10 mouse cellular contexts compared by ENCODE assay signal in genomic region chr2:156982864-156983263, GRCm38 (mm10). TPM values are rescaled to one million over a fixed set of nuclear protein-coding genes. Genes with fewer than 3 reads are reported as not detected.
DNase-seq lines count a peak whose midpoint lies in the region; ATAC-seq and TF ChIP-seq lines count a peak whose summit lies in the region.
"Had no signal": no experiment of that assay in that cellular context is flagged by ENCODE, and none has a peak within 500 bp of the region (broad histone marks: within the 10 kb centered on the region; RNA-seq: fewer than 3 reads in every experiment).

No protein-coding gene starts in this region.

- peak; percentile 55; the same call in 1 of the 2 replicates for ATAC-seq in embryonic facial prominence, embryonic 14.5 days (ENCODE audit: low read depth)
- ATAC-seq in intestine, postnatal 0 days: peak; percentile 75
- no peak for ATAC-seq in midbrain, embryonic 15.5 days (replicated peaks)

- H3K27me3 ChIP-seq in embryonic facial prominence, embryonic 14.5 days (replicated peaks; ENCODE audit: control insufficient read depth, insufficient read depth, low read length): no peaks in the 10 kb centered on the region
- H3K27me3 ChIP-seq in embryonic facial prominence, embryonic 10.5 days (replicated peaks; ENCODE audit: low read depth, poor library complexity, severe bottlenecking): no peaks in the 10 kb centered on the region
- H3K27me3 ChIP-seq in intestine, postnatal 0 days (replicated peaks; ENCODE audit: control insufficient read depth, insufficient read depth, low read length): no peaks in the 10 kb centered on the region
- H3K27me3 ChIP-seq in midbrain, embryonic 15.5 days (replicated peaks): no peaks in the 10 kb centered on the region

- no peak overlapping the region for H3K27ac ChIP-seq in embryonic facial prominence, embryonic 14.5 days (replicated peaks; ENCODE audit: low read depth, low read length)
- H3K27ac ChIP-seq in embryonic facial prominence, embryonic 10.5 days (replicated peaks): no peak overlapping the region
- peak overlapping the region; percentile 30 for H3K27ac ChIP-seq in intestine, postnatal 0 days (ENCODE audit: low read depth, low read length)
- H3K27ac ChIP-seq in midbrain, embryonic 15.5 days: no peak overlapping the region

- H3K9ac ChIP-seq in embryonic facial prominence, embryonic 14.5 days (ENCODE audit: low read depth, low read length): no peak overlapping the region
- no peak overlapping the region for H3K9ac ChIP-seq in intestine, postnatal 0 days (ENCODE audit: low read depth, low read length)
- H3K9ac ChIP-seq in midbrain, embryonic 15.5 days: no peak overlapping the region
- H3K9ac ChIP-seq: lung, embryonic 14.5 days had no signal

- 75% methylated on average over 2 of the region's 2 CpGs for WGBS in embryonic facial prominence, embryonic 14.5 days
- 80% methylated on average over 2 of the region's 2 CpGs for WGBS in embryonic facial prominence, embryonic 10.5 days
- WGBS in intestine, postnatal 0 days: 40% methylated on average over 2 of the region's 2 CpGs
- WGBS in midbrain, embryonic 15.5 days: 91% methylated on average over 2 of the region's 2 CpGs

- no peak for TF ChIP-seq CTCF in intestine, postnatal 0 days (IDR thresholded peaks at IDR 0.05; ENCODE audit: low read depth)

- no peaks in the 10 kb centered on the region for H3K4me1 ChIP-seq in embryonic facial prominence, embryonic 14.5 days (ENCODE audit: control insufficient read depth, insufficient read depth, low read length)
- no peaks in the 10 kb centered on the region for H3K4me1 ChIP-seq in embryonic facial prominence, embryonic 10.5 days
- H3K4me1 ChIP-seq in intestine, postnatal 0 days (replicated peaks; ENCODE audit: control insufficient read depth, insufficient read depth, low read length): 0 out of 2 replicates have a peak, but pooled peaks cover 3% of the 10 kb centered on the region
- H3K4me1 ChIP-seq in midbrain, embryonic 15.5 days: 0 out of 2 replicates have a peak, but pooled peaks cover 2% of the 10 kb centered on the region

- DNase-seq in embryonic facial prominence, embryonic 14.5 days (ENCODE audit: low spot score): peak; percentile 22
- no peak for DNase-seq in embryonic facial prominence, embryonic 10.5 days (ENCODE audit: low spot score)
- peak; percentile 21 for DNase-seq in 416B (ENCODE audit: low read depth)
- DNase-seq in cerebellum, adult 9-11 months: peak; percentile 66
- DNase-seq in right cerebral cortex, adult 18-20 months: no peak
- no peak for DNase-seq in frontal cortex, postnatal 36 days (ENCODE audit: low spot score in 2 of 2)
- DNase-seq: kidney, adult 9 months; lung, embryonic 14.5 days had no signal

- H3K4me3 ChIP-seq in embryonic facial prominence, embryonic 14.5 days (ENCODE audit: low read depth, low read length): no peak overlapping the region
- H3K4me3 ChIP-seq in embryonic facial prominence, embryonic 10.5 days: no peak overlapping the region
- H3K4me3 ChIP-seq in intestine, postnatal 0 days (ENCODE audit: low read depth, low read length): no peak overlapping the region
- H3K4me3 ChIP-seq in midbrain, embryonic 15.5 days: no peak overlapping the region

- H3K9me3 ChIP-seq in embryonic facial prominence, embryonic 14.5 days (ENCODE audit: control insufficient read depth, low read length): no peaks in the 10 kb centered on the region
- H3K9me3 ChIP-seq in embryonic facial prominence, embryonic 10.5 days: no peaks in the 10 kb centered on the region
- H3K9me3 ChIP-seq in intestine, postnatal 0 days (ENCODE audit: control insufficient read depth): no peaks in the 10 kb centered on the region
- H3K9me3 ChIP-seq in midbrain, embryonic 15.5 days: no peaks in the 10 kb centered on the region

- no peak overlapping the region for H3K4me2 ChIP-seq in embryonic facial prominence, embryonic 14.5 days (ENCODE audit: low read depth, low read length)
- no peak overlapping the region for H3K4me2 ChIP-seq in intestine, postnatal 0 days (replicated peaks; ENCODE audit: low read depth)
- H3K4me2 ChIP-seq in midbrain, embryonic 15.5 days: no peak overlapping the region
- H3K4me2 ChIP-seq: lung, embryonic 14.5 days had no signal

- no peaks in the 10 kb centered on the region for H3K36me3 ChIP-seq in embryonic facial prominence, embryonic 14.5 days (ENCODE audit: control insufficient read depth, insufficient read depth, low read length)
- H3K36me3 ChIP-seq in embryonic facial prominence, embryonic 10.5 days (replicated peaks): no peaks in the 10 kb centered on the region
- H3K36me3 ChIP-seq in intestine, postnatal 0 days (ENCODE audit: control insufficient read depth, insufficient read depth): no peaks in the 10 kb centered on the region
- H3K36me3 ChIP-seq in midbrain, embryonic 15.5 days (replicated peaks): no peaks in the 10 kb centered on the region

RNA-seq across cellular contexts. Expression of gene Ndrg3, which starts 9.0 kb away (rescaled TPM):
- polyA plus RNA-seq in embryonic facial prominence, embryonic 14.5 days (2014; fragmentation: Nextera tagmentation; extraction: Ambion mirVana): 43.3 and 49.6 TPM in 2 replicates
- 40.4 and 41.1 TPM in 2 replicates for polyA plus RNA-seq in embryonic facial prominence, embryonic 10.5 days (2016; fragmentation: Nextera tagmentation; extraction: Ambion mirVana)
- polyA plus RNA-seq in intestine, postnatal 0 days (2015; fragmentation: Nextera tagmentation; extraction: Ambion mirVana): 25.1 and 25.3 TPM in 2 replicates
- polyA plus RNA-seq in midbrain, embryonic 15.5 days (2015; fragmentation: Nextera tagmentation; extraction: Ambion mirVana): 132 and 136 TPM in 2 replicates

RNA-seq across cellular contexts. Expression of gene Dsn1, which starts 24.1 kb away (rescaled TPM):
- 25.8 and 32.7 TPM in 2 replicates for polyA plus RNA-seq in embryonic facial prominence, embryonic 14.5 days (2014; fragmentation: Nextera tagmentation; extraction: Ambion mirVana)
- polyA plus RNA-seq in embryonic facial prominence, embryonic 10.5 days (2016; fragmentation: Nextera tagmentation; extraction: Ambion mirVana): 51.7 and 53.8 TPM in 2 replicates
- 7.7 and 7.9 TPM in 2 replicates for polyA plus RNA-seq in intestine, postnatal 0 days (2015; fragmentation: Nextera tagmentation; extraction: Ambion mirVana)
- 8.9 and 9.6 TPM in 2 replicates for polyA plus RNA-seq in midbrain, embryonic 15.5 days (2015; fragmentation: Nextera tagmentation; extraction: Ambion mirVana)

Comparison
In these comparisons a context has a peak if more than half of its experiments do, and no peak if none do; other contexts are left out.
1. DNase-seq: peak in embryonic facial prominence, embryonic 14.5 days (single experiment), 416B (single experiment) and cerebellum, adult 9-11 months (single experiment); none in embryonic facial prominence, embryonic 10.5 days (single experiment), right cerebral cortex, adult 18-20 months (single experiment) and frontal cortex, postnatal 36 days (0 of 2).